Mouse (Mus musculus): ENCODE results near the gene Fam198b. TPM values are rescaled to one million over a fixed set of nuclear protein-coding genes. Genes with fewer than 3 reads are reported as not detected.

Fam198b gene
- polyA plus RNA-seq, 1 experiment from 2014 or later: 5.2 TPM

DNA sequence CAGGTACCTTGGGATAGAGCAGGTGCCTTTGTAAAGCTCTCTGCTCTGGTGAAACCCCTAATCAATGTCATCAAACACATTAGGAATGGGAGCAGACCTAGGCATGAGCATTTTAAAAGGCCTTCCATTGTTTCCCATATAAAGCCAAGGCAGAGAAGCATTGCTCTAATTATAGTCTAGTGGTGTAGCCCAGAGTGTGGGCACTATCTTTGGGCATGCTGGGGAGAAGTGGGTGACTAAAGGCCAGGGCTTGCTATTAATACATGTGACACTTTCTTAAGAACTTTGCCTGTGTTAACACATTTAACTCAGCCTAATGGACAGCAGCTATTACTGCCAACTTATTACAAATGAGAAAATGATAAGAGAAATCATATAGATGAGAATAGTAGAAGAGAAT is 106.1 kb downstream of the Fam198b start:
- Histone ChIP-seq H3K4me3 (replicated peaks) (no peak overlapping the region), H3K4me1 (no peaks in the 10 kb centered on the region), H3K9ac (replicated peaks) (no peak overlapping the region), H3K4me2 (no peak overlapping the region), H3K9me3 (replicated peaks) (no peaks in the 10 kb centered on the region), H3K27ac (replicated peaks) (no peak overlapping the region), H3K27me3 (replicated peaks) (no peaks in the 10 kb centered on the region), H3K36me3 (no peaks in the 10 kb centered on the region)
- no peak for ATAC-seq (ENCODE audit: low FRiP score)

- H3K4me1 ChIP-seq: no peaks in the 10 kb centered on the region
- no peaks in the 10 kb centered on the region for H3K27me3 ChIP-seq (replicated peaks)
- no peak overlapping the region for H3K4me2 ChIP-seq
- WGBS: 79% methylated on average over 5 of the region's 5 CpGs
- ATAC-seq (ENCODE audit: low FRiP score): no peak
- H3K4me3 ChIP-seq (replicated peaks): no peak overlapping the region
- no peaks in the 10 kb centered on the region for H3K36me3 ChIP-seq
- no peaks in the 10 kb centered on the region for H3K9me3 ChIP-seq (replicated peaks)
- no peak overlapping the region for H3K9ac ChIP-seq (replicated peaks)
- H3K27ac ChIP-seq (replicated peaks): no peak overlapping the region
Observed at GRCm38 (mm10) chr3:79994029-79994539, 109.8 kb downstream of the Fam198b start.

DNA sequence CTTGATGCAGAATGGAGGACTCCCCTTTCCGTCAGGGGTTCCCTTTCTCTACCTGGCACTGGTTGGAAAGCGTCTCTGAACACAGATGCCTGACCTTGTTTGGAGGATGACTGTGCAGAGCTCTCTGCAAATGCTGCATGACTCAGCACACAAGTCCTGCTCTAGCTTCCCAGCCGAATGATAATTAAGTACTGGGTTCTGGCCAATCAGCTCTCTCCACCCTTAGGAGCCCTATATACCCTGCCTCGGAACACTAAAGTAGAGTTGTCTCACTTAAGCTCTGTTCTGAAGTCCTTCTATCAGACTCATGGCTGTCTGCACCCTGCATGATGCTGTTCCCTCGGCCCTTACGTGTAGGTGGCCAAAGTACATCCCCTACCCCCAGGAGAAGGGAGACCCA is 111.4 kb downstream of the Fam198b start:
- Histone ChIP-seq H3K36me3 (no peaks in the 10 kb centered on the region), H3K9ac (replicated peaks) (no peak overlapping the region), H3K27ac (replicated peaks) (no peak overlapping the region), H3K27me3 (replicated peaks) (no peaks in the 10 kb centered on the region), H3K4me3 (replicated peaks) (no peak overlapping the region), H3K9me3 (replicated peaks) (no peaks in the 10 kb centered on the region), H3K4me2 (no peak overlapping the region), H3K4me1 (no peaks in the 10 kb centered on the region)
- no peak for ATAC-seq (ENCODE audit: low FRiP score)
- 80% methylated on average over 6 of the region's 6 CpGs for WGBS

Other genes starting within 250 kb of the Fam198b start
- 0.17 and 0.52 TPM in 2 replicates for gene Rxfp1, start 146.7 kb upstream of the Fam198b start, polyA plus RNA-seq (2015; fragmentation: Nextera tagmentation; extraction: Ambion mirVana)
- 1.5 and 1.7 TPM in 2 replicates for gene Tmem144, start 31.8 kb upstream of the Fam198b start, polyA plus RNA-seq (2015; fragmentation: Nextera tagmentation; extraction: Ambion mirVana)